Mouse (Mus musculus) kidney, postnatal 0 days (tissue): ENCODE data around the gene Abcd2. TPM values are rescaled to one million over a fixed set of nuclear protein-coding genes. Genes with fewer than 3 reads are reported as not detected.
A peak's percentile ranks its signal among the peaks of the same experiment; 100 is the strongest.

Experiments
- ATAC-seq: fragments of 200-750 bp; cut with Nextera tagmentation; replicated peaks from 2 replicates; pipeline ENCODE4 v1.8.0; 2017; ENCODE audit warnings: low read depth, moderate number of reproducible peaks, moderate TSS enrichment, moderate library complexity; ENCODE audit not compliant: low FRiP score
- DNase-seq: peaks from one replicate; pipeline ENCODE4 v3.0.0-alpha.2; 2016; ENCODE audit warnings: low spot score
- H3K27ac ChIP-seq: fragments of 300-500 bp; sonication (generic); 2 replicates; pipeline ENCODE4 v1.5.1; 2014; ENCODE audit warnings: mild to moderate bottlenecking
- H3K27me3 ChIP-seq: fragments of 300-500 bp; sonication (generic); 2 replicates; pipeline ENCODE4 v1.6.1; 2014; ENCODE audit warnings: low read length, mixed read lengths; ENCODE audit not compliant: insufficient read depth
- H3K36me3 ChIP-seq: fragments of 300-500 bp; sonication (generic); 2 replicates; pipeline ENCODE4 v1.6.1; 2014; ENCODE audit warnings: low read length, mixed read lengths; ENCODE audit not compliant: insufficient read depth
- H3K4me1 ChIP-seq: fragments of 300-500 bp; sonication (generic); replicated peaks from 2 replicates; pipeline ENCODE4 v1.6.1; 2014; ENCODE audit warnings: antibody characterized with exemption, low read length, mixed read lengths; ENCODE audit not compliant: insufficient read depth
- H3K4me2 ChIP-seq: fragments of 300-500 bp; sonication (generic); 2 replicates; pipeline ENCODE4 v1.6.1; 2014; ENCODE audit warnings: mild to moderate bottlenecking, low read length, moderate library complexity, mixed read lengths
- H3K4me3 ChIP-seq: fragments of 300-500 bp; sonication (generic); replicated peaks from 2 replicates; pipeline ENCODE4 v1.5.1; 2014; ENCODE audit warnings: low read depth, low read length
- H3K9ac ChIP-seq: fragments of 300-500 bp; sonication (generic); 2 replicates; pipeline ENCODE4 v1.6.1; 2014; ENCODE audit warnings: low read depth, low read length
- H3K9me3 ChIP-seq: fragments of 300-500 bp; sonication (generic); replicated peaks from 2 replicates; pipeline ENCODE4 v1.6.1; 2016; ENCODE audit warnings: low read length, inconsistent platforms, mixed read lengths
- CTCF ChIP-seq: IDR thresholded peaks from 2 replicates; pipeline ENCODE4 v1.5.1; 2016; ENCODE audit warnings: antibody characterized with exemption, low read depth, mild to moderate bottlenecking, moderate library complexity
- WGBS: fragments of 180-500 bp; shearing (Covaris S2); extraction: QIAGEN DNeasy Blood & Tissue Kit; methylation state at CpG from one replicate; pipeline ENCODE4 v1.1.7; 2014; 5-methylcytosine and 5-hydroxymethylcytosine counted together
- polyA plus RNA-seq: library from polyadenylated mRNA; unstranded; fragments of >200 nt; fragmentation: Nextera tagmentation; extraction: Ambion mirVana; gene quantifications from 2 replicates; pipeline ENCODE4 v1.2.1, GENCODE M21; 2015

Gene Abcd2
- polyA plus RNA-seq, result 2.1 and 2.5 TPM in 2 replicates

- H3K27ac ChIP-seq, result peak within 1 kb of the TSS; percentile 85
- H3K4me2 ChIP-seq, result peak within 1 kb of the TSS; percentile 74
- ATAC-seq (peak; percentile 92), DNase-seq (peak; percentile 94)
- peak within 1 kb of the TSS; percentile 39 for H3K4me3 ChIP-seq
- TF ChIP-seq CTCF, result no peak
- no peaks in the 10 kb centered on the region for H3K27me3 ChIP-seq
- H3K4me1 ChIP-seq, result no peaks in the 10 kb centered on the region
- WGBS, result under 1% methylated on average over 22 of the region's 22 CpGs
- H3K9me3 ChIP-seq, result no peaks in the 10 kb centered on the region
- H3K9ac ChIP-seq, result peak within 1 kb of the TSS; percentile 46; the same call in 1 of the 2 replicates
- no peaks in the 10 kb centered on the region for H3K36me3 ChIP-seq
Measured at GRCm38 (mm10) chr15:91191412-91192222, at the start of gene Abcd2. TSS of gene Abcd2 (minus strand) at chr15:91191799.

GRCm38 (mm10) chr15:91240683-91241335 is 49.2 kb upstream of the Abcd2 start:
- H3K9me3 ChIP-seq, result no peaks in the 10 kb centered on the region
- H3K27ac ChIP-seq, result no peak overlapping the region
- H3K9ac ChIP-seq, result no peak overlapping the region
- TF ChIP-seq CTCF, result no peak
- ATAC-seq (no peak), DNase-seq (no peak)
- no peak overlapping the region for H3K4me2 ChIP-seq
- H3K4me1 ChIP-seq, result no peaks in the 10 kb centered on the region
- no peaks in the 10 kb centered on the region for H3K27me3 ChIP-seq
- H3K36me3 ChIP-seq, result no peaks in the 10 kb centered on the region
- H3K4me3 ChIP-seq, result no peak overlapping the region
- 84% methylated on average over 3 of the region's 3 CpGs for whole genome bisulfite sequencing

GRCm38 (mm10) chr15:91237294-91237693 is 45.7 kb upstream of the Abcd2 start:
- ATAC-seq (no peak), DNase-seq (no peak)
- Histone ChIP-seq H3K9me3 (no peaks in the 10 kb centered on the region), H3K4me3 (no peak overlapping the region), H3K4me2 (no peak overlapping the region), H3K36me3 (no peaks in the 10 kb centered on the region), H3K27me3 (no peaks in the 10 kb centered on the region), H3K4me1 (no peaks in the 10 kb centered on the region), H3K27ac (no peak overlapping the region), H3K9ac (no peak overlapping the region)
- WGBS, result 84% methylated on average over 5 of the region's 5 CpGs
- no peak for TF ChIP-seq CTCF

DNA sequence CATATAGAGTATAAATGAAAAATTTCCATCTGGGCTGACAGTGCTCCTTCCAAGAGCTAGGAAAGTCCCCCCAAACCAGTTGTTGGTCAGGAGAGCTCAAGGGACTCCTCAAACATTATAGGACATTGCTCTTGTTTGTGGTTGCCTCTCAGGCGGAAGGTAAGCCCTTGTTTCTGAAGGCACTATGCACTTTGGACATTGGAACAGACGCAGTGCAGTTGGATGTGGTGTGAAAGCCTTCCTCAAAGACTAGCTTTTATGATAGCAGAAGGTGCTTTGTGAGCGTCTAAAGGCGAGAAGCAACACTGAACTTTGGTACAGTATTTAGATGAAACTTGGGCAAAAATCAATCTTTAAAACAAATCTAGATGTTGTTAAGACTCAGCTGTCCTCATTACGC is 14.9 kb upstream of the Abcd2 start:
- no peak overlapping the region for H3K4me2 ChIP-seq
- 87% methylated on average over 5 of the region's 5 CpGs for WGBS
- no peaks in the 10 kb centered on the region for H3K27me3 ChIP-seq
- DNase-seq (no peak), ATAC-seq (no peak)
- H3K36me3 ChIP-seq, result no peaks in the 10 kb centered on the region
- H3K9me3 ChIP-seq, result no peaks in the 10 kb centered on the region
- no peaks in the 10 kb centered on the region for H3K4me1 ChIP-seq
- no peak overlapping the region for H3K9ac ChIP-seq
- H3K27ac ChIP-seq, result no peak overlapping the region
- no peak overlapping the region for H3K4me3 ChIP-seq
- no peak for TF ChIP-seq CTCF

GRCm38 (mm10) chr15:91203521-91203920 is 11.9 kb upstream of the Abcd2 start:
- H3K4me3 ChIP-seq, result no peak overlapping the region
- H3K9me3 ChIP-seq, result no peaks in the 10 kb centered on the region
- no peak overlapping the region for H3K27ac ChIP-seq
- no peaks in the 10 kb centered on the region for H3K4me1 ChIP-seq
- DNase-seq, result no peak
- no peak overlapping the region for H3K4me2 ChIP-seq
- no peak overlapping the region for H3K9ac ChIP-seq
- 79% methylated on average over 3 of the region's 3 CpGs for WGBS
- TF ChIP-seq CTCF, result no peak
- H3K27me3 ChIP-seq, result no peaks in the 10 kb centered on the region
- H3K36me3 ChIP-seq, result no peaks in the 10 kb centered on the region
- ATAC-seq, result no peak

GRCm38 (mm10) chr15:91202486-91202885 is 10.9 kb upstream of the Abcd2 start:
- Histone ChIP-seq H3K36me3 (no peaks in the 10 kb centered on the region), H3K4me3 (no peak overlapping the region), H3K27ac (no peak overlapping the region), H3K9ac (no peak overlapping the region), H3K4me1 (no peaks in the 10 kb centered on the region), H3K27me3 (no peaks in the 10 kb centered on the region), H3K4me2 (no peak overlapping the region), H3K9me3 (no peaks in the 10 kb centered on the region)
- WGBS, result 98% methylated on average over 1 of the region's 1 CpGs
- ATAC-seq (no peak), DNase-seq (no peak)
- no peak for TF ChIP-seq CTCF
